15 mouse cellular contexts compared by ENCODE assay signal in genomic region chr13:58045278-58045677, GRCm38 (mm10).
DNase-seq lines count a peak whose midpoint lies in the region; ATAC-seq and TF ChIP-seq lines count a peak whose summit lies in the region.
"Had no signal": no experiment of that assay in that cellular context is flagged by ENCODE, and none has a peak within 500 bp of the region (broad histone marks: within the 10 kb centered on the region; RNA-seq: fewer than 3 reads in every experiment).

No protein-coding gene starts in this region.

- WGBS in cerebellum, adult 2 months = 76% methylated on average over 4 of the region's 4 CpGs
- 94% methylated on average over 4 of the region's 4 CpGs for WGBS in thymus, adult 2 months
- WGBS in forebrain, embryonic 15.5 days = 52% methylated on average over 4 of the region's 4 CpGs

- H3K9ac ChIP-seq in forebrain, embryonic 15.5 days (replicated peaks) = no peak overlapping the region
- H3K9ac ChIP-seq: embryonic facial prominence, embryonic 12.5 days; heart, embryonic 13.5 days; limb, embryonic 12.5 days; neural tube, embryonic 13.5 days had no signal

- DNase-seq in cerebellum, adult 2 months = no peak
- DNase-seq in cerebellum, adult 11-12 months = no peak
- DNase-seq in kidney, postnatal 36 days = peak; percentile 39 to 52
- DNase-seq in kidney, postnatal 14 days = no peak
- peak; percentile 33 for DNase-seq in thymus, adult 2 months
- DNase-seq in thymus, adult 18-20 months = no peak
- no peak for DNase-seq in spleen, adult 12 weeks (ENCODE audit: low spot score)
- DNase-seq: spleen, adult 18-20 months had no signal

- H3K9me3 ChIP-seq in forebrain, embryonic 15.5 days = no peaks in the 10 kb centered on the region
- H3K9me3 ChIP-seq: heart, embryonic 13.5 days; limb, embryonic 12.5 days; midbrain, embryonic 10.5 days had no signal

- H3K4me3 ChIP-seq in cerebellum, adult 2 months (replicated peaks; ENCODE audit: insufficient read depth, low read depth, low read length) = no peak overlapping the region
- no peak overlapping the region for H3K4me3 ChIP-seq in thymus, adult 2 months (ENCODE audit: control insufficient read depth, insufficient read depth, low read length)
- H3K4me3 ChIP-seq in forebrain, embryonic 15.5 days = no peak overlapping the region
- H3K4me3 ChIP-seq: embryonic facial prominence, embryonic 12.5 days; heart, embryonic 13.5 days; limb, embryonic 12.5 days; midbrain, embryonic 10.5 days; neural tube, embryonic 13.5 days had no signal

- no peak overlapping the region for H3K27ac ChIP-seq in cerebellum, adult 2 months (ENCODE audit: insufficient read depth, low read length)
- no peak overlapping the region for H3K27ac ChIP-seq in thymus, adult 2 months (ENCODE audit: control insufficient read depth, insufficient read depth, low read length)
- H3K27ac ChIP-seq in forebrain, embryonic 15.5 days (replicated peaks) = no peak overlapping the region
- H3K27ac ChIP-seq: embryonic facial prominence, embryonic 12.5 days; heart, embryonic 13.5 days; limb, embryonic 12.5 days; midbrain, embryonic 10.5 days; neural tube, embryonic 13.5 days had no signal

- H3K27me3 ChIP-seq in cerebellum, adult 2 months (ENCODE audit: control insufficient read depth, insufficient read depth, low read length) = no peaks in the 10 kb centered on the region
- no peaks in the 10 kb centered on the region for H3K27me3 ChIP-seq in thymus, adult 2 months (ENCODE audit: control insufficient read depth, insufficient read depth, low read length)
- no peaks in the 10 kb centered on the region for H3K27me3 ChIP-seq in forebrain, embryonic 15.5 days
- H3K27me3 ChIP-seq: embryonic facial prominence, embryonic 12.5 days; heart, embryonic 13.5 days; limb, embryonic 12.5 days; neural tube, embryonic 13.5 days had no signal

- no peak overlapping the region for H3K4me2 ChIP-seq in forebrain, embryonic 15.5 days (replicated peaks)
- H3K4me2 ChIP-seq: embryonic facial prominence, embryonic 12.5 days; heart, embryonic 13.5 days; limb, embryonic 12.5 days; neural tube, embryonic 13.5 days had no signal

- H3K36me3 ChIP-seq in thymus, adult 2 months (ENCODE audit: control insufficient read depth, insufficient read depth, low read length) = no peaks in the 10 kb centered on the region
- H3K36me3 ChIP-seq in forebrain, embryonic 15.5 days = no peaks in the 10 kb centered on the region
- H3K36me3 ChIP-seq: embryonic facial prominence, embryonic 12.5 days; midbrain, embryonic 10.5 days had no signal

- H3K4me1 ChIP-seq in cerebellum, adult 2 months (ENCODE audit: control insufficient read depth, insufficient read depth, low read length) = peaks cover 1% of the 10 kb centered on the region; the same call in 1 of the 2 replicates
- H3K4me1 ChIP-seq in thymus, adult 2 months (replicated peaks; ENCODE audit: control insufficient read depth, insufficient read depth, low read length) = no peaks in the 10 kb centered on the region
- H3K4me1 ChIP-seq in forebrain, embryonic 15.5 days = no peaks in the 10 kb centered on the region
- H3K4me1 ChIP-seq: embryonic facial prominence, embryonic 12.5 days; midbrain, embryonic 10.5 days; neural tube, embryonic 13.5 days had no signal

- TF ChIP-seq CTCF in cerebellum, adult 2 months (IDR thresholded peaks at IDR 0.05; ENCODE audit: borderline replicate concordance, insufficient read depth, low read depth, low read length) = peak; percentile 42
- TF ChIP-seq CTCF in thymus, adult 2 months (IDR thresholded peaks at IDR 0.05; ENCODE audit: borderline replicate concordance, control insufficient read depth, extremely low read depth, insufficient read depth, low read length, poor library complexity) = no peak

- ATAC-seq in forebrain, embryonic 15.5 days (replicated peaks) = no peak
- ATAC-seq: intestine, embryonic 16.5 days had no signal

- no peak for TF ChIP-seq POLR2A in cerebellum, adult 2 months (IDR thresholded peaks at IDR 0.05; ENCODE audit: borderline replicate concordance, insufficient read depth, low read length)
- TF ChIP-seq POLR2A in thymus, adult 2 months (IDR thresholded peaks at IDR 0.05; ENCODE audit: control insufficient read depth, extremely low read depth, insufficient read depth, low read length, poor library complexity) = no peak

Comparison
In these comparisons a context has a peak if more than half of its experiments do, and no peak if none do; other contexts are left out.
1. DNase-seq: peak in kidney, postnatal 36 days (2 of 2) and thymus, adult 2 months (single experiment); none in cerebellum, adult 2 months (0 of 2), cerebellum, adult 11-12 months (single experiment), kidney, postnatal 14 days (single experiment), thymus, adult 18-20 months (0 of 2) and spleen, adult 12 weeks (single experiment).